Mouse (Mus musculus): ENCODE data around the gene Litaf.

Gene Litaf

DNA sequence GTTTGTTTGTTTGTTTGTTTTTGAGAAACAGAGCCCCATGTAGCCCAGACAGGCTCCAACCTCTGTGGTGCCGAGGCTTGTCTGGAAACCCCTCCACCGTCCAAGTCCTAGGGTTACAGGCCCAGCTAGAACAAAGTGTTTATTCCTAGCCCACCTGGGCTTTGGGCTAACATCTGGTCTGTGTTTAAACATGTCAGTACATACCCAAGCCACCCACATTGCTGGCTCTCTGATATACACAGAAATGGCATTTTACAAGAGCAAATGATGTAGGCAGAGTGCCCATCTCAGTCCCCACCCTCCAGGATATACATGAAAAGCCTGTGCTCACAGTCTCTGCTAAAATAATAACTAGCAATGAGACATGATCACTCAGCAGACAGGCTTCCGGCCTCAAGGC, 149.7 kb downstream of the Litaf start:
- no peak for DNase-seq (ENCODE audit: low read depth, low spot score)

DNA sequence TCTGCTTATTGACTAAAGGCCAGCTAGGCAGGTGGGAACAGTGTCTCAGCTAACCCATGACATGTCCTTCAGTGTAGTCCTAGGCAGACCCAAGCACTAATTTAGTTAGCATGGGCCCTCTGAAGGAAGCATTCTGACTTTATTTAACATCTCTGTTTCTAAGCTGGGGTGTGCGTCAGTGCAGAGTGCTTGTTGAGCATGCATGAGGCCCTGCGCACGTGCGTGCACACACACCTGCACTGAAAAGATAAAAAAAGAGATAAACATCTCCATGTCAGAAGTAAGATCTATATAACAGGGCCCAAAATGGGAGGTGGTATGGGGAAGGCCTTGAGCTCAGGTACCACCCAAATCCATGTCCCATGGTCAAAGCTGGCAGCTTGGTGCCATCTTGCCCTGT, 150.9 kb downstream of the Litaf start:
- DNase-seq (ENCODE audit: low read depth, low spot score), result no peak

DNA sequence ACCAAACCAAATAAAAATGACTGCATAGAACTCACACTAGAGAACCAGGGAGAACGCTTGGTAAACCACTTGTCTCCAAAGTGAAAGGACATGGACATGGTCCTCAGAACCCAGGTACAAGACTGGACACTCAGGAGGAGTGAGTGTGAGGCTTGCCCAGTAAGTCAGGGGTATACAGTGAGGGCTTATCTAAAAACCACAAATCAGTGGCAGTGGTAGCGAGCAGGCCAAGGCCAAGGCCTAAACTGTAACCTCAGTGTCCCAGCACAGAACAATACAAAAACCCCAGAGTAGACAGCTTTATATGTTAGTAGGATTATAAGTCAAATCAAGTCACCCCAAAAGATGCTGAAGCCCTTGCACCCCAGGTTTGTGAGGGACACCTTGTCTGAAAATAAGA, 154.9 kb downstream of the Litaf start:
- DNase-seq (ENCODE audit: low read depth, low spot score), result no peak

DNA sequence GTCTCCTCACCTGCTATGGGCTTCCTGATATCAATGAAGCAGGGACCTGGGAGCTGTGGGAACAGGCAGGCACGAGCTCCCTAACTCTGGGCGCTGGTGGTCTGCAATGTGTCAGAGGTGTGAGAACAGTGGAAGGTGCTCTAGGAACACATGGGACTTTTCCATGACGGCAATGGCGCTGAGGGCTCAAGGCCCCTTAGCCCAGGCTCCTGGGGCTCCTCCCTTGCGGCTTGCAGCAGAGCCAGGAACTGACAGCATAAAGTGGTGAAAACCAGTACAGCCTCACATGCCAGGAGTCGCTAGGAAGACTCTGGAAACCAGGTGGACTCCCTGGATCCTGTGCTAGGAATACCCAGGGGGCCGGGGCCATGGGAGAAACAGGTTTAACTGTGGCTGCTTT, 155.4 kb downstream of the Litaf start:
- no peak for DNase-seq (ENCODE audit: low read depth, low spot score)

Data from embryo, embryonic 11.5 days (tissue).